Comparison of ENCODE assay signal across 13 mouse cellular contexts in genomic region chr7:96680405-96680804, GRCm38 (mm10).
DNase-seq lines count a peak whose midpoint lies in the region; ATAC-seq and TF ChIP-seq lines count a peak whose summit lies in the region.
"Had no signal": no experiment of that assay in that cellular context is flagged by ENCODE, and none has a peak within 500 bp of the region (broad histone marks: within the 10 kb centered on the region; RNA-seq: fewer than 3 reads in every experiment).

No protein-coding gene starts in this region.

- DNase-seq in heart, adult 11 months: peak; percentile 93
- DNase-seq in heart, adult 9 months (ENCODE audit: low spot score in 2 of 2): no peak
- no peak for DNase-seq in midbrain, embryonic 10.5 days (ENCODE audit: low spot score)
- DNase-seq in midbrain, embryonic 11.5 days (ENCODE audit: low spot score, missing footprints): no peak
- DNase-seq in layer of hippocampus, adult 9-11 months: peak; percentile 61
- DNase-seq in B cell, adult 2 months: no peak
- DNase-seq in gastrocnemius, postnatal 4 days (ENCODE audit: low spot score in 2 of 2): no peak
- DNase-seq: cerebellum, adult 9-11 months; gastrocnemius, postnatal 25 days; heart, postnatal 36 days had no signal

- no peak for TF ChIP-seq POLR2A in cortical plate, adult 2 months (IDR thresholded peaks at IDR 0.05; ENCODE audit: extremely low read depth, insufficient read depth, low read length)

- no peaks in the 10 kb centered on the region for H3K36me3 ChIP-seq in midbrain, embryonic 10.5 days
- no peaks in the 10 kb centered on the region for H3K36me3 ChIP-seq in midbrain, embryonic 11.5 days (ENCODE audit: control insufficient read depth, insufficient read depth, low read length)
- H3K36me3 ChIP-seq: limb, embryonic 13.5 days had no signal

- H3K4me3 ChIP-seq in midbrain, embryonic 10.5 days: no peak overlapping the region
- H3K4me3 ChIP-seq in midbrain, embryonic 11.5 days (ENCODE audit: low read depth, low read length): no peak overlapping the region
- H3K4me3 ChIP-seq in cortical plate, adult 2 months (ENCODE audit: insufficient read depth, low read length): no peak overlapping the region
- H3K4me3 ChIP-seq: limb, embryonic 13.5 days had no signal

- peak overlapping the region; percentile 33 for H3K27ac ChIP-seq in midbrain, embryonic 10.5 days (replicated peaks)
- no peak overlapping the region for H3K27ac ChIP-seq in midbrain, embryonic 11.5 days (ENCODE audit: low read depth, low read length)
- peak overlapping the region; percentile 80 for H3K27ac ChIP-seq in cortical plate, adult 2 months (ENCODE audit: insufficient read depth, low read length)
- H3K27ac ChIP-seq: limb, embryonic 13.5 days had no signal

- 91% methylated on average over 5 of the region's 5 CpGs for WGBS in midbrain, embryonic 10.5 days
- WGBS in midbrain, embryonic 11.5 days: 78% methylated on average over 5 of the region's 5 CpGs

- ATAC-seq in midbrain, embryonic 11.5 days (ENCODE audit: low FRiP score): no peak

- no peak overlapping the region for H3K4me2 ChIP-seq in midbrain, embryonic 11.5 days
- H3K4me2 ChIP-seq: limb, embryonic 13.5 days had no signal

- peaks cover 74% of the 10 kb centered on the region for H3K27me3 ChIP-seq in midbrain, embryonic 10.5 days (ENCODE audit: low read depth, poor library complexity, severe bottlenecking)
- H3K27me3 ChIP-seq in midbrain, embryonic 11.5 days (ENCODE audit: control insufficient read depth, insufficient read depth, low read length): peaks cover 4% of the 10 kb centered on the region; the same call in 1 of the 2 replicates
- H3K27me3 ChIP-seq: CH12.LX had no signal

- no peak overlapping the region for H3K9ac ChIP-seq in midbrain, embryonic 11.5 days (ENCODE audit: low read length)
- H3K9ac ChIP-seq: limb, embryonic 13.5 days had no signal

- no peak for TF ChIP-seq CTCF in cortical plate, adult 2 months (IDR thresholded peaks at IDR 0.05; ENCODE audit: extremely low read depth, insufficient read depth, low read length)

- H3K9me3 ChIP-seq in midbrain, embryonic 10.5 days (replicated peaks): no peaks in the 10 kb centered on the region
- no peaks in the 10 kb centered on the region for H3K9me3 ChIP-seq in midbrain, embryonic 11.5 days (ENCODE audit: control insufficient read depth, low read length)
- H3K9me3 ChIP-seq: limb, embryonic 13.5 days had no signal

- peaks cover 62% of the 10 kb centered on the region for H3K4me1 ChIP-seq in midbrain, embryonic 10.5 days
- peaks cover 17% of the 10 kb centered on the region for H3K4me1 ChIP-seq in midbrain, embryonic 11.5 days (ENCODE audit: control insufficient read depth, insufficient read depth, low read length)
- peaks cover 20% of the 10 kb centered on the region for H3K4me1 ChIP-seq in cortical plate, adult 2 months (ENCODE audit: control insufficient read depth, insufficient read depth, low read length)

Comparison
In these comparisons a context has a peak if more than half of its experiments do, and no peak if none do; other contexts are left out.
1. DNase-seq: peak in heart, adult 11 months (single experiment) and layer of hippocampus, adult 9-11 months (single experiment); none in heart, adult 9 months (0 of 2), midbrain, embryonic 10.5 days (single experiment), midbrain, embryonic 11.5 days (single experiment), B cell, adult 2 months (0 of 2) and gastrocnemius, postnatal 4 days (0 of 2).